Mouse (Mus musculus) heart, adult 8-10 months (tissue): Measurements from ENCODE around the gene Acsbg1. TPM values are rescaled to one million over a fixed set of nuclear protein-coding genes. Genes with fewer than 3 reads are reported as not detected.
A peak's percentile ranks its signal among the peaks of the same experiment; 100 is the strongest.

Experiments
- DNase-seq: peaks from one replicate; pipeline ENCODE4 v3.0.0; 2022; ENCODE audit warnings: low spot score
- total RNA-seq, 4 experiments: library from RNA; stranded (reverse); gene quantifications; 2 replicates each; pipeline ENCODE4 v1.2.4; 2022

Gene Acsbg1
- total RNA-seq, 4 experiments from 2014 or later, result 0.17 to 0.41 (median 0.22) TPM

GRCm38 (mm10) chr9:54671962-54672361, 10.3 kb upstream of the Acsbg1 start:
- no peak for DNase-seq

GRCm38 (mm10) chr9:54668455-54668854, 6.8 kb upstream of the Acsbg1 start:
- no peak for DNase-seq

- DNase-seq, result no peak
Measured at GRCm38 (mm10) chr9:54666116-54666515, 4.4 kb upstream of the Acsbg1 start.

- DNase-seq, result no peak
Measured at GRCm38 (mm10) chr9:54664358-54664757, 2.7 kb upstream of the Acsbg1 start.

GRCm38 (mm10) chr9:54658773-54659172, 2.9 kb downstream of the Acsbg1 start:
- DNase-seq, result no peak

GRCm38 (mm10) chr9:54656402-54656801, 5.3 kb downstream of the Acsbg1 start:
- no peak for DNase-seq

- DNase-seq, result no peak
Measured at GRCm38 (mm10) chr9:54655846-54656245, 5.8 kb downstream of the Acsbg1 start.

- no peak for DNase-seq
Measured at GRCm38 (mm10) chr9:54652778-54653177, 8.9 kb downstream of the Acsbg1 start.

- peak; percentile 4 for DNase-seq
Measured at GRCm38 (mm10) chr9:54649360-54649759, 12.3 kb downstream of the Acsbg1 start.

- DNase-seq, result no peak
Measured at GRCm38 (mm10) chr9:54647456-54647855, 14.2 kb downstream of the Acsbg1 start.

- no peak for DNase-seq
Measured at GRCm38 (mm10) chr9:54646252-54646651, 15.4 kb downstream of the Acsbg1 start.

- DNase-seq, result no peak
Measured at GRCm38 (mm10) chr9:54645530-54645929, 16.1 kb downstream of the Acsbg1 start.

GRCm38 (mm10) chr9:54643179-54643578, 18.5 kb downstream of the Acsbg1 start:
- DNase-seq, result no peak

- no peak for DNase-seq
Measured at GRCm38 (mm10) chr9:54642556-54642955, 19.1 kb downstream of the Acsbg1 start.

- DNase-seq, result no peak
Measured at GRCm38 (mm10) chr9:54642149-54642548, 19.5 kb downstream of the Acsbg1 start.

- no peak for DNase-seq
Measured at GRCm38 (mm10) chr9:54641548-54641947, 20.1 kb downstream of the Acsbg1 start.

GRCm38 (mm10) chr9:54639192-54639591, 22.5 kb downstream of the Acsbg1 start:
- no peak for DNase-seq

GRCm38 (mm10) chr9:54637510-54638314, 24.0 kb downstream of the Acsbg1 start:
- DNase-seq, result no peak

- no peak for DNase-seq
Measured at GRCm38 (mm10) chr9:54633401-54633800, 28.3 kb downstream of the Acsbg1 start.

- DNase-seq, result no peak
Measured at GRCm38 (mm10) chr9:54630905-54631304, 30.8 kb downstream of the Acsbg1 start.

- DNase-seq, result no peak
Measured at GRCm38 (mm10) chr9:54629613-54630261, 31.9 kb downstream of the Acsbg1 start.

- no peak for DNase-seq
Measured at GRCm38 (mm10) chr9:54628752-54629151, 32.9 kb downstream of the Acsbg1 start.

GRCm38 (mm10) chr9:54627240-54627639, 34.4 kb downstream of the Acsbg1 start:
- no peak for DNase-seq
